Mouse (Mus musculus) embryonic fibroblast, embryonic 13.5 days (primary cell): ENCODE data around the gene Ret.

ENCODE experiments used
- CTCF ChIP-seq: IDR thresholded peaks from 2 replicates; pipeline ENCODE4 v1.5.1; 2011; ENCODE audit warnings: mild to moderate bottlenecking, control low read depth, low read length, moderate library complexity, borderline replicate concordance; ENCODE audit not compliant: insufficient read depth
- POLR2A ChIP-seq: IDR thresholded peaks from 2 replicates; pipeline ENCODE4 v1.6.1; 2011; ENCODE audit warnings: low read depth, mild to moderate bottlenecking, control low read depth, low read length, moderate library complexity

DNA sequence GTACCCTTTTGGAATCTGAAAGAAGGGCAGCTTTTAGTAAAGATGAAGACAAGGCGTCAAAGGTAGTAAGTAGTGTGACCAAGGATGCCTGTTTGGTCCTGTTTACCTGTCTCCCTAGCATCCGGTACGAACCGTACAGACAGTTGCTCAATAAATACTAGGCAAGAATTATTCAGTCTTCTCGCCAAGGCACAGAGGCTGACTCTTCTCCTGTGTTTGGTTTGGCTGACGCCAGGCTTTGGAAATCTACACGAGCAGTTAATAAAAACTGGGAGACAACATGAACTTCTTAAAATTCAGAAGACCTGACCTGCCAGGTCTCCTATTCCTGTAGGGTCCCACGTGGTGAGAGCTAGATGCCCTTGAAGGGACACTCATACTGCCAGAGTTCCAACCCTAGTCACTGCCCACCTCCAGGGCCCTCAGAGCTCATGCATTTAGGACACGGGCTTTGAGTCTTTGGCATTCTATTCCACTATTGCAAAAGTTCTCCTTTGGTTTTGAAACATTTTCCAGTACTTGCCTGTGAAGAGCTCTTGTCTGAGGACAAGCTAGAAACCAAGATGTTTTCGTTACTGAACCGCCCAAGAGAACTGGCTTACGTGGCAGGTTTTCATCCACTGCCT lies 34.9 kb downstream of the Ret start:
- TF ChIP-seq CTCF (no peak), POLR2A (no peak)
